Comparison of ENCODE assay signal across 9 mouse cellular contexts in the genomic region with DNA sequence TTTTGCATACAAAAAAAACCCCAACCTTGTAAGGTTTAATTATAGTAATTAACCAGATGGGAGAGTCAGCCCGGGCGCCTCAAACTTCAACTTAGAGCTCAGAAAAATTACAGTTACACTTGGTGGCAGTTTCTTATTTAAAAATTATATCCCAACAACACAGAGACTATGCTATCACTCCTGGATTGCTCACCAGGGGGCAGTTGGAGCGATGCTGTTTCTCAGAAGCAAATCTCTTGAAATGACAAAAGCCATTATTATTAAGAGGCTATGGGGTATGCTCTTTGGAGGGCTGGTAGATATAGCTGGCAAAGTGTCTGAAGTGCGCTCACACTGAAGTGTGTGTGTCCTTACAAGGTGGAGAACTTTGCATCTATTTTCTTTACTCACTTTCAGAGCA. TPM values are rescaled to one million over a fixed set of nuclear protein-coding genes. Genes with fewer than 3 reads are reported as not detected.
A peak's percentile ranks its signal among the peaks of the same experiment; 100 is the strongest.
DNase-seq lines count a peak whose midpoint lies in the region; ATAC-seq lines count a peak whose summit lies in the region.
"Had no signal": no experiment of that assay in that cellular context is flagged by ENCODE, and none has a peak within 500 bp of the region (broad histone marks: within the 10 kb centered on the region; RNA-seq: fewer than 3 reads in every experiment).

No protein-coding gene starts in this region.

- no peaks in the 10 kb centered on the region for H3K9me3 ChIP-seq in heart, embryonic 13.5 days
- H3K9me3 ChIP-seq: liver, embryonic 15.5 days had no signal

- peaks cover 34% of the 10 kb centered on the region for H3K4me1 ChIP-seq in heart, embryonic 13.5 days
- H3K4me1 ChIP-seq: liver, embryonic 15.5 days had no signal

- H3K27me3 ChIP-seq in heart, embryonic 13.5 days (replicated peaks), result peaks cover 24% of the 10 kb centered on the region; the same call in 1 of the 2 replicates

- no peak overlapping the region for H3K27ac ChIP-seq in heart, embryonic 13.5 days (replicated peaks)
- H3K27ac ChIP-seq: liver, embryonic 15.5 days had no signal

- peak overlapping the region; percentile 91 for H3K4me2 ChIP-seq in heart, embryonic 13.5 days

- ATAC-seq in heart, embryonic 13.5 days (ENCODE audit: extremely low read depth, insufficient number of reproducible peaks, low FRiP score, low TSS enrichment), result no peak
- no peak for ATAC-seq in megakaryocyte-erythroid progenitor cell, adult 5-6 weeks (replicated peaks; ENCODE audit: low FRiP score, low TSS enrichment, poor library complexity, severe bottlenecking)

- DNase-seq in heart, adult 9 months (ENCODE audit: low spot score in 2 of 2), result no peak
- peak; percentile 33 for DNase-seq in right cerebral cortex, adult 2 months (ENCODE audit: low spot score in 2 of 2)
- DNase-seq in right cerebral cortex, postnatal 25 days, result no peak
- peak; percentile 55 for DNase-seq in kidney, postnatal 10 days
- DNase-seq in cerebellum, postnatal 10 days, result no peak
- no peak for DNase-seq in thymus, postnatal 14 days

- H3K9ac ChIP-seq in heart, embryonic 13.5 days, result peak overlapping the region; percentile 89; the same call in 1 of the 2 replicates
- H3K9ac ChIP-seq: liver, embryonic 15.5 days had no signal

- H3K36me3 ChIP-seq in heart, embryonic 13.5 days, result no peaks in the 10 kb centered on the region
- H3K36me3 ChIP-seq: liver, embryonic 15.5 days had no signal

- H3K4me3 ChIP-seq in heart, embryonic 13.5 days, result peak overlapping the region; percentile 85

- 58% methylated on average over 4 of the region's 4 CpGs for WGBS in heart, embryonic 13.5 days

RNA-seq across cellular contexts. Expression of gene Fras1, which starts 2.5 kb away (rescaled TPM):
- 17.8 and 18.3 TPM in 2 replicates for polyA plus RNA-seq in heart, embryonic 13.5 days (2015; fragmentation: Nextera tagmentation; extraction: Ambion mirVana)
- total RNA-seq in megakaryocyte-erythroid progenitor cell, adult 5-6 weeks (2014; fragmentation: Nextera tagmentation), result not detected in 2 replicates
- total RNA-seq in megakaryocyte-erythroid progenitor cell, adult 5-6 weeks (2017), result not detected in 2 replicates

Comparison
In these comparisons a context has a peak if more than half of its experiments do, and no peak if none do; other contexts are left out.
1. DNase-seq: peak in right cerebral cortex, adult 2 months (2 of 2) and kidney, postnatal 10 days (single experiment); none in heart, adult 9 months (0 of 2), right cerebral cortex, postnatal 25 days (single experiment), cerebellum, postnatal 10 days (0 of 2) and thymus, postnatal 14 days (single experiment).